Mouse (Mus musculus) lung, postnatal 4 days (tissue): ENCODE measurements around the gene Stat3.

Source experiments
- DNase-seq, 2 experiments: peaks; one replicate each; pipeline ENCODE4 v3.0.0; 2021

The Stat3 gene

DNA sequence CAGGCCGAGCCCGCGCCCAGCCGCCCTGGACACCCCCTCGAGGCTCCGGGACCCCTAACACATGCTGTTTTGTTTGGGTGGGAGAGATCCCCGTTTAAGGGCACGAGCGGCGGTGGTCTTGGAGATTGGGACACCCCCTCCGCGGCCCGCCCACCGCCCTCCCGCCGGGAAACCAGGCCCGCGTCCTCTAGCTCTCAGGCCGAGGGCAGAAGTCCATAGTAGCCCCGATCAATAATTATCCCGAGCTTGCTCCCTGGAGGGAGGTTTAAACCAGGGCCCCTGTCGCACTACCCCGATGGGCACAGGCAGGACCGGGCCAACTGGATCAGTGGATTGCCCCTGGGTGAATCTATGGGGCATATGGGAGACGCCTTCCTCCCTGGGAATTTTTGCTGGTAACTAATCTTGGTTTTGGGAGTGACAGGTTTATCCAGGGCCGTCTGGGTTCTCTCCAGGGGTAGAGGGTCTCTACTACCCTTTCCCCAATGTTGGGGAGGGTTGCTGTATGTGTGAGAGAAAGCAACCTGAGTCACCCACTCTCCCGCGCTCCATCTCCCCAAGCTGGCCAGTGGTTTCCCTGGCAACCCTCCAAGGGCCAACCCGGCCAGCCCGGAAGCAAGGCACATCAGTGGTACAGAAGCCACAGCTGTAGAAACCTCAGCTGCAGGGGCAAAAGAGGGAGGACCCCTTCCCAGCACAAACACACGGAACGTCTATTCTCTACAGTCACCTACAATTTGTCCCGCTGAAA, 88.4 kb downstream of the Stat3 start:
- peak; percentile 77 to 78 for DNase-seq

DNA sequence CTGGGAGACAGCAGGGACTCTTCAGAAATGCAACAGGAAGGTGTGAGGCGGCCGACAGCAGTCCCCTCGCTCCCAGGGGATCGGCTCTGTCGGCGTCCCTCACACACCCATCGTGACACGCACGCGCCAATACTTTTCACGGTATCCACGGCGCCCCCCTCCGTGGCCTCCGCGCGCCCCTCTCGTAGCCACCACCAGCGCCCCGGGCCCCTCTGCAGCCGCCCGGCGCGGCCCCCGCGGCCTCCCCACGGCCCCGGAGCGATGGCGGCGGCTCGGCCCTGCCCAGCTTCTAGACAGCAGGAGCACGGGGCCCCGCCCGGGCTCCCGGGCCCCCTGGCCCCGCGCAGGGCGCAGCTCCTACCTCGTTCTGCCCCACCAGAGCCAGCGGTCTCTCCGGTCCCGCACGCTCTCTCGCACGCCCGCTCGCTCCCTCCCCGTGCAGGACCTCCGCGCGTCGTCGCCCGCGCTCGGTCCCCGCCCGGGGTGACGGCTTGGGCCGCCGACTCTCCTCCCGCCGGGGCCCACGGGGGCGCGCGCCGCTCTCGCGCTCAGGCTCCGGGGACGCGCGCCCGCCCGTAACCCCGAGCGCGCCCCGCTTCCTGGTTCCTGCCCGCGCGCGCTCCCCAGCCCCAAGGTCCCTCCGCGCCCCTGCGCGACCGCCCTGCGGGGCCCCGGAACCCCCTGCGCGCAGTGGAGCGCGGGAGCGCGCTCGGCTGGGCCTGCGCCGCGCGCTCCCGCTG, 89.1 kb downstream of the Stat3 start, which contains the start of gene Stat5b:
Gene Stat5b, minus strand, starts transcription at position 687 of the 740 bp plus-strand sequence.
- DNase-seq = peak; percentile 84 to 93

- no peak for DNase-seq
These were observed 89.8 kb downstream of the Stat3 start for GRCm38 (mm10) chr11:100849456-100850037.

GRCm38 (mm10) chr11:100848789-100849379, 90.5 kb downstream of the Stat3 start:
- no peak for DNase-seq

GRCm38 (mm10) chr11:100848080-100848479, 91.3 kb downstream of the Stat3 start:
- no peak for DNase-seq

DNA sequence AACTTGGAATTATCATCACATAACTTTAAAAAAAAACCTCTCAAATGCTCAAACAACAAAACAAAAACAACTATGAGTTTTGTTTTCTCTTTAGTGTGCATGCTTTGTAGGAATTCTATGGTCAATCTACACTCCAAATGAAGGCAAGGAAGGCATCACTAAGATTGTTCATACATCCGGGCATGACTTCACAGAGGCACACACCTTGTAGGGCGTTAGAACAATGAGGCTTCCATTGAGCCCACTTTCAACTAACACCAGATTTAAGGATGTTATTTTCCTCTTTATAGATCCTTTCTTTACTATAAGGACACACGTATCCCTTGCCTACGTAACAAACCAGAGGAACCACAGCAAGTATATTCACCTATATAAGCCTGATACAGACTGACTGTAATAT, 91.8 kb downstream of the Stat3 start:
- no peak for DNase-seq

DNA sequence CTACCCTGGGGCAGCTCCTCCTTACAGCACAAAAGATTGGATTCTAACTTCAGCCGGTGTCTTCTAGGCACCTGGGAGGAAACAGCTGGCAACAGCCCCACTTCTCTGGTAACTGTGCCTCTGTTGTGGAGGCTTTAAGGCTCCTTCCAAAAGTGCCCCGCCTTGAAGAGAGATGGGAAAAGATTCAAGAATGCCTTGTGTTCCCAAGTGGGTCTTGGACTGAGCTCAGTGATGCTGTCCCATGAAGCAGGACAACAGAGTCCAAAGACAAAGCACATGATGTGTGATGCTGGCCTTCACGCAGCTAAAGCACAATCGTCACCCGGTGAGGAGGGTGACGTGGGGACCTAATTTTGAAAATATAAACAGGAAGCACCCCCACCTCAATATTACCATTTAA, 93.5 kb downstream of the Stat3 start:
- no peak for DNase-seq

DNA sequence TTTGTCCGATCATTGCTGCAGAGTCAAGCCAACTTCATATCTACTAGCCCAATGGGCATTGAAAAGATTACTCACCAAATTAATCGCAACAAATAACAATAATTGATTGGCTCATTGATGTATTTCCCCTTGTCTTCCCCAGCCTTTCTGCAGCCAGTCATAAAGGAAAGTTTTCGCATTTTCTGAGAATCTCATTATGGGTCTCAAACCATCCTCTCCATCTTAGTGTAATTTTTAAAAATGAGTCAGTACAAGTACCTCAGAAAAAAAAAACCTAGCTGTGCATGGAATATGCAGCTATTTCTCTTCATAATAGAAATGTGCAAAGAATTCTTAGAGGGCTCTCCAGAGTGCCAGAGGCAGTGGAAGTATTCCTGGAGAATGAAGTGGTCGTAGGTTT, 95.2 kb downstream of the Stat3 start:
- no peak for DNase-seq

DNA sequence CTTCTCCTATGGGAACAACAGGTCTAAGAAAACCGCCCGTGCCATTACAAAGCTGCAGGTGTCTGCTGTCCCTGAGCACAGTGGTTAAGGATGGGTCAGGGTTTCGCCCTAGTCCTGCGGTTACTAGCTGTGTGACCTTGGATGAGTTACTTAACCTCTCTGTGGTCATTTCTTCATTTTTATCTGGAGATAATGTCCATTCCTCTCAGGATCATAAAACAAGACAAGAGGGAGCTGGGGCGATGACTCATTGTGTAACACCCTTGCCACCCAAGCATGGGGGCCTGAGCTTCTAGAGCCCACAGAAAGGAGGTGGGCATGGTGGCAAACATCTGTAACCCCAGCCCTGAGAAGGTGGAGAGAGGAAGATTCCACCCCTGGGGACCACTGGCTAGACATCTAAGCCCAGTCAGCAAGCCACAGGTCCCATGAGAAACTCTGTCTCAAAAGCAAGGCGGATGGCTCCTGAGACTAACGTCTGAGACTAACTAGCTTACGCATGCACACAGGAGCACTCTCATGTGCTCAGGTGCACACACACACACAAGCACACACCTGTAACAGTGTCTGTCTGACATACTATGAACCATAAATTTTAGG, 96.2 kb downstream of the Stat3 start:
- DNase-seq = no peak

GRCm38 (mm10) chr11:100842025-100842424, 97.3 kb downstream of the Stat3 start:
- no peak for DNase-seq

GRCm38 (mm10) chr11:100840866-100841265, 98.5 kb downstream of the Stat3 start:
- DNase-seq = peak; percentile 54 to 72

DNA sequence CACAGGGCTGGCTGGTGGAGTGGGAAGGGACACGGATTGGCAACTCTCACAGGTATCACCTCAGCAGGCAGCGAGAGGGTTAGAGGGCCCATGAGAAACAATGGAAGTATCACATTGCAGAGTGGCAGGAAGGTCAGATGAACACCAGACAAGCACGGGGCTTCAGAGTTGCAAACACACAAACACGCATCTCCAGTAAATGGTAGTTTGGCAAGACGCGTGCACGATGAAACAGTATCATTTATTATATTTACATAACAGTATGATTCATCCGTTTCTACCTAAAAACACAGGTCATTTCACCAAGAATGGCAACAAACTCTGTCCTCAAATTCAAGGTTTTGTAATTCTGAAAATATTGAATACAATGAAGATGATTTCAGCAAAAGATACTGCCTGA, 99.8 kb downstream of the Stat3 start:
- DNase-seq = no peak

GRCm38 (mm10) chr11:100838894-100839293, 100.4 kb downstream of the Stat3 start:
- DNase-seq = no peak

DNA sequence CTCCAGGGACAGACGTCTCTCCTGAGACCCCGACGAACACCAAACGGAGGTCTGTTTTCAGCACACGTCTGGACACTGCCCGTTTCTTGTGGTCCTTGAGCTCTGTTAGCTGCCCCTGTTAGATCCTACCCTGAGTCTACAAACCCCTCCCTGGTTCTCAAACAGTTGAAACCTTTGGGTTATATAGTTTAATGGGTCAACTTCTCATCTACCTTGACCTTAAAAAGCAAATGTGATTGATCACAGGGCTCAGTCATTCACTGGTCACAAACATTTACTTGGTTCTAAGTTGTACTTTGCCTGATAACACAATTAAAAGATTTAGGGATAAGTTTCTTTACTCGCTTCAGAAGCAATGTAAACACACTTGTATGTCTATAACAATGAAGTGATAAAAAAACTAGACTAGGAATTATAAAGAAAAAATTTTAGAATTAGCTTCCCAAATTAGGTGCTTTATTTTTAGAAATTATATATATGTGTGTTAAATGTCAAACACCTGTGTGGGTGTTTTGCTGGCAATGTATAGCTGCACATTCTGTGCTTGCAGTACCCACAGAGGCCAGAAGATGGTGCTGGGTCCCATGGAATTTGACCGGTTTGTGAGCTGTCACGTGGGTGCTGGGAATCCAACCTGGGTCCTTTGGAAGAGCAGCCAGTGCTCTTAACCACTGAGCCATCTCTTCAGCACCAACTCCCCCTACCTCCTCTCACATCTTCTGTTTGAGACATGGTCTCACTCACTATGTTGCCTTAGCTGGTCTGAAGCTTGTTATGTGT, 102.2 kb downstream of the Stat3 start:
- no peak for DNase-seq
